Mouse (Mus musculus): Measurements from ENCODE around the gene Shank2. TPM values are rescaled to one million over a fixed set of nuclear protein-coding genes. Genes with fewer than 3 reads are reported as not detected.

Gene Shank2
- polyA plus RNA-seq, 1 experiment from 2014 or later, result 7.4 TPM

DNA sequence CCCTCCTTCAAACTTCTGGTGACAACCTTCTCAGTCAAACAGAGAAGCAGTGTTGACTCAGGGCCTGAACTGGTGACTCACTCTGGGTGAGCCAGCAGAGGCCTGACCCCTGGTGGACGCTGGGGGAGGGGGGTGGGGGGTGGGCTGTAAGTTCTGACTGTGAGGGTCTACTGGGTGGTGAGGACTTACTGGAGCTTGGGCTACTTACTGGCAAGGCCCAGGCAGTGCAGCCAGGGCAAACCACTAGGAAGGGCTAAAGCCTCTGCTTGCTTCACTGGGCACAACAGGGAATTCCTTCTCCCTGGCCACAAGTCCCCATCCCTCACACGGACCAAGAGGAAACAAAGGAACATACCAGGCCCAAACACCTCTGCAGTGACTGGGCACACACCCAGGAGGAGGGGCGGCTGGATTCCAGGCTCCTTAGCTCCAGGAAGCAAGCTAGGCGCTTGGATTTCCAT, 467.5 kb downstream of the Shank2 start:
- H3K27me3 ChIP-seq, result no peaks in the 10 kb centered on the region
- in situ Hi-C loops (cut with MboI; ENCODE audit: low pct_unique_long_range_greater_than_20kb), result no loop called here
- no peak for TF ChIP-seq CTCF (IDR thresholded peaks at IDR 0.05)
- CTCF ChIA-PET, result interaction anchor here (1.3 to 2.5 kb wide), 3 partner anchors 14 to 114 kb away, joined by 3 to 11 read pairs (median 3); partner anchors contain the start of gene Fadd
- DNase-seq (ENCODE audit: low read depth, low spot score) (peak; percentile 81), ATAC-seq (peak; percentile 87)
- POLR2A ChIA-PET, result interaction anchor here (0.6 to 0.8 kb wide), 4 partner anchors 13 to 113 kb away, joined by 3 read pairs; partner anchors contain the start of gene Fadd

DNA sequence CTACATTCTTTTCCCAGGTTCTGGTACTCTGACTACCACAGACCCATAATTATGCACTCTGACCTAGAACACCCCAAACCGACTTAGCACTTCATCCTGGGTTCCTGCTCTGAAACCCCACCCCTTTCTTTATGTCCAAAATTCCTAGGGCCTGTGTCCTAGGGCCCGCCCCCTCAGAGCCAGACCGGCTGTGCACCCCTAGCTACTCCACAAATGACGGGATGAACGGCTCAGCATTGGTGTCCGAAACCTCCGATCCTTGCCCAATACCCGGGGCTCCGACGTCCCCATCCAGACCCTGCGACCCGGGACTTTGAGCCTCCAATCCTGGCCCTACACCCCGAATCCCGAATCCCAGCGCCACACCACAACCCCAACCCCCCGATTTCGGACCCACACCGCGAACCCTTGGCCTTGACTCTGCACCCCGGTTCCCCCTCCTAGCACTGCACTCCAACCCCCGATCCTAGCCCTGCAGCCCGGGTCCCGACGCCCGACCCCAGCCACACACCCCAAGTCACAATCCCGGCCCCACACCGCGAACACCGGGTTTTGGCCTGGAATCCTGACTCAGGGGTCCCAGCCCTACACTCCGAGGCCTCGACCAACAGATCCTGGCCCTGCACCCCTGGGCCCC, 468.3 kb downstream of the Shank2 start:
- TF ChIP-seq CTCF (IDR thresholded peaks at IDR 0.05), result no peak
- CTCF ChIA-PET, result interaction anchor here (1.3 kb wide), 2 partner anchors 112 to 113 kb away, joined by 3 read pairs; partner anchors contain the start of gene Fadd

DNA sequence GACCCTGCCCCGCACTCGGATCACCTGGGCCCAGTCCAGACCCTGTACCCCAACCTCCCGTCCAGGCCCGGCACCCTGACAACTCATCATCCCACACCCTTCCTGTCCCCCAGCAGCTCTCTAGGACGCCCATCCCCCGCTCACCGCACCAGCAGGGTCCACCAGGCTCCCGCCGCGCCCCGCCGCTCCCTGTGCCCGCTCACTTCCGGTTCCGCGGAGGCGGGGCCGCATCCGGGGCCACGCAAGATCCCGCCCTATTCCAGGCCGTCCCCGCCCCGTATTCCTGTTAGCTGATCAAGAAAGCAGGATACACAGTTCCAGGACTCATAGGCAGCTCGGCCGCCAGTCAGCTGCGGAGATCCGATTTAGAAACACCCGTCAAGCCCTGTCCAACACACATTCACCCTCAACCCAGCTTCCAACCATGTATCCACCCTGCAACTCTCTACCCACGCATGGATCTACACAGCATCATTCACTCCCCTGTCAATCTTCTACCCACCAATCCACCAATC, 468.9 kb downstream of the Shank2 start, which contains the start of gene Cttn:
Gene Cttn, minus strand, starts transcription at position 465 of the 515 bp plus-strand sequence.
- in situ Hi-C loops (cut with MboI; ENCODE audit: low pct_unique_long_range_greater_than_20kb), result loop anchor here (5.0 kb wide), 1 partner anchor 112 kb away; the partner anchor contains the start of gene Fadd
- no peaks in the 10 kb centered on the region for H3K27me3 ChIP-seq
- peak; percentile 43 for DNase-seq (ENCODE audit: low read depth, low spot score)
- peak; percentile 82 for ATAC-seq
- CTCF ChIA-PET, result no interaction called here
- no peak for TF ChIP-seq CTCF (IDR thresholded peaks at IDR 0.05)
- POLR2A ChIA-PET, result interaction anchor here (0.9 kb wide), 1 partner anchor 9 kb away, joined by 3 read pairs; no protein-coding TSS in a partner anchor

More for the DNA sequence above, 468.3 kb downstream of the Shank2 start:
- in situ Hi-C loops (cut with MboI; ENCODE audit: low pct_unique_long_range_greater_than_20kb), result loop anchor here (5.0 kb wide), 1 partner anchor 112 kb away; the partner anchor contains the start of gene Fadd
- ATAC-seq (no peak), DNase-seq (ENCODE audit: low read depth, low spot score) (no peak)
- POLR2A ChIA-PET, result interaction anchor here (0.7 to 0.9 kb wide), 2 partner anchors 9 to 112 kb away, joined by 3 read pairs; partner anchors contain the start of gene Fadd
- H3K27me3 ChIP-seq, result no peaks in the 10 kb centered on the region

DNA sequence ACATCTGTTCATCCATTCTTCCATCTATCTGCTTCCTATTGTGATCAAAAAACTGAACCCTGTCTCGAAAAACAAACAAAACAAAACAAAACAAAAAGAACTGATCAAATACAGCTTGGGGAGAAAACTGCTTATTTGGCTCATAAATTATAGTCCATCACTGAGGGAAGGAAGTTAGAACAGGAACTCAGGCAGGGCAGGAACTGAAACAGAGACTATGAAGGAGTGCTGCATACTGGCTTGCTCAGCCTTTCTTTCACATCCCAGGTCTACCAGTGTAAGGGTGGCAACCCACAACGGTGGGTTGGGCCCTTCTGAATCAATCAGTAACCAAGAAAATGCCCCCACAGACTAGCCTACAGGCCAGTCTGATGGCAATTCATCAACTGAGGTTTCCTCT, 469.4 kb downstream of the Shank2 start:
- ChIA-PET POLR2A (interaction anchor here (0.9 kb wide), 1 partner anchor 10 kb away, joined by 3 read pairs; no protein-coding TSS in a partner anchor), CTCF (interaction anchor here (1.4 kb wide), 1 partner anchor 10 kb away, joined by 3 read pairs; no protein-coding TSS in a partner anchor)
- DNase-seq (ENCODE audit: low read depth, low spot score) (no peak), ATAC-seq (no peak)
- H3K27me3 ChIP-seq, result no peaks in the 10 kb centered on the region
- in situ Hi-C loops (cut with MboI; ENCODE audit: low pct_unique_long_range_greater_than_20kb), result loop anchor here (5.0 kb wide), 1 partner anchor 111 kb away; the partner anchor contains the start of gene Fadd
- TF ChIP-seq CTCF (IDR thresholded peaks at IDR 0.05), result no peak

DNA sequence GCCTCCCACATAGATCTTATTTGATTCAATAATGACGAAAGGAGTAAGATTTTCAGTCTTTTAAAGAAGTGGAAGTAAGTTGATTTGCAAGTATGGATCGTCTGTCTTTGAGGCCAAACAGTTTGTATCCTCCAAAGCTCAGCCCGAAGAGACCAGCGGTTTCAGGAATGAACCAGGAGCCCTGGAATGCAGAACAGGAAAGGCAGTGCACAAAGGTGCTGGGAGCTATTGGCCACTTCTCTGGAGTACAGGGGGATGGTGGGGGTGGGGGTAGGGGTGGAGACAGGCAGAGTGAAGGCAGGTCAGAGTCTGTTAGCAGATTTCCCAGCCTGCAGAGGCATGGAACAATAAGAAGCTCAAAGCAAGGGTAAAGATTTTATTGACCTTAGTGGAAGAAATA, 471.8 kb downstream of the Shank2 start:
- no peaks in the 10 kb centered on the region for H3K27me3 ChIP-seq
- POLR2A ChIA-PET, result interaction anchor here (1.2 kb wide), 1 partner anchor 108 kb away, joined by 5 read pairs; the partner anchor contains the start of gene Fadd
- in situ Hi-C loops (cut with MboI; ENCODE audit: low pct_unique_long_range_greater_than_20kb), result loop anchor here (5.0 kb wide), 1 partner anchor 109 kb away; the partner anchor contains the start of gene Fadd
- CTCF ChIA-PET, result no interaction called here
- no peak for DNase-seq (ENCODE audit: low read depth, low spot score)
- TF ChIP-seq CTCF (IDR thresholded peaks at IDR 0.05), result no peak
- ATAC-seq, result no peak

Other genes starting within 250 kb of the Shank2 start
- 50.0 TPM for gene Osbpl5, start 244.9 kb upstream of the Shank2 start, polyA plus RNA-seq (2021)
- gene Mrgprg, start 234.9 kb upstream of the Shank2 start, polyA plus RNA-seq (2021), result not detected
- 5.1 TPM for gene Mrgpre, start 217.4 kb upstream of the Shank2 start, polyA plus RNA-seq (2021)
- gene Nadsyn1, start 179.1 kb upstream of the Shank2 start, polyA plus RNA-seq (2021), result 23.5 TPM
- gene Dhcr7, start 178.8 kb upstream of the Shank2 start, polyA plus RNA-seq (2021), result 45.7 TPM
- gene Gm498, start 135.1 kb upstream of the Shank2 start, polyA plus RNA-seq (2021), result not detected

Measured in Patski (cell line).